Mouse (Mus musculus): Measurements from ENCODE around the gene Vmn2r10.
A peak's percentile ranks its signal among the peaks of the same experiment; 100 is the strongest.
"Not testable (repeated sequence)": the region's sequence is repeated elsewhere in the genome, so short reads cannot be mapped to it uniquely, and the experiment has no call there.

Gene Vmn2r10

GRCm38 (mm10) chr5:109006427-109006826 lies at the start of gene Vmn2r10:
Vmn2r10 (minus strand) TSS chr5:109006527.
- not testable (repeated sequence) for DNase-seq (ENCODE audit: extremely low read depth, insufficient read length, low spot score)

- no peak for DNase-seq (ENCODE audit: extremely low read depth, insufficient read length, low spot score)
These were observed 49.0 kb upstream of the Vmn2r10 start for GRCm38 (mm10) chr5:109055286-109055685.

- peak; percentile 8 for DNase-seq (ENCODE audit: extremely low read depth, insufficient read length, low spot score)
These were observed 26.3 kb upstream of the Vmn2r10 start for GRCm38 (mm10) chr5:109032591-109032990.

- no peak for DNase-seq (ENCODE audit: extremely low read depth, insufficient read length, low spot score)
These were observed 17.4 kb downstream of the Vmn2r10 start for GRCm38 (mm10) chr5:108988924-108989323.
